Mouse (Mus musculus) megakaryocyte, embryonic 14.5 days (primary cell): ENCODE results near the gene Vav2.

Experiments
- FLI1 ChIP-seq: IDR thresholded peaks from 2 replicates; pipeline ENCODE4 v1.6.1; 2012; ENCODE audit warnings: low read length, inconsistent platforms, mixed read lengths
- GATA1 ChIP-seq: IDR thresholded peaks from 3 replicates; pipeline ENCODE4 v1.6.1; 2012; ENCODE audit warnings: mixed read lengths, low read length, inconsistent platforms, borderline replicate concordance

- TF ChIP-seq GATA1: no peak
- TF ChIP-seq FLI1: no peak
Measured at GRCm38 (mm10) chr2:27340682-27341081, 86.2 kb downstream of the Vav2 start.
